Mouse (Mus musculus) layer of hippocampus, adult 8-10 months (tissue): ENCODE data around the gene Bcl2l11. TPM values are rescaled to one million over a fixed set of nuclear protein-coding genes. Genes with fewer than 3 reads are reported as not detected.

Experiments used
- DNase-seq, 2 experiments: peaks; one replicate each; pipeline ENCODE4 v3.0.0; 2022; ENCODE audit warnings: low spot score in 2 of 2
- total RNA-seq, 4 experiments: library from RNA; stranded (reverse); gene quantifications; 2 replicates each; pipeline ENCODE4 v1.2.4; 2022

The Bcl2l11 gene
- total RNA-seq, 4 experiments from 2014 or later: 5.1 to 8.1 (median 6.5) TPM

DNA sequence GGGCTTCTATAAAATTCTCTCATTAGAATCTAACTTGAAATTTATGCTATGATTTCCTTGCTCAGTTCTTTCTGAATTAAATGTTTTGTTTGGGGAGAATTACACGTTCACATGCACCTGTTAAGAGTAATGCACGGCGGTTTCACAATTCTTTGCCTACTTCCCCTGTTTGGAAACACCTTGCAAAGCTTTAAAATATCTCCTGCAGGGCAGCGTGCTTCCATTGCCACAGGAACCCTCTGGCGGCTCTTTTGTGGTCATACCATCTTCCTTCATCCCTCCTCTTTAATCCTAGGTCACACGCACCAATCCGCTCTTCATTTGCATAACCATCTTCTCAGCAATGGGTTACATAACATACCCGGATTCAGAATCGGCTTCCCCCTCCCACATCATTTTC lies 14.3 kb upstream of the Bcl2l11 start:
- no peak for DNase-seq

DNA sequence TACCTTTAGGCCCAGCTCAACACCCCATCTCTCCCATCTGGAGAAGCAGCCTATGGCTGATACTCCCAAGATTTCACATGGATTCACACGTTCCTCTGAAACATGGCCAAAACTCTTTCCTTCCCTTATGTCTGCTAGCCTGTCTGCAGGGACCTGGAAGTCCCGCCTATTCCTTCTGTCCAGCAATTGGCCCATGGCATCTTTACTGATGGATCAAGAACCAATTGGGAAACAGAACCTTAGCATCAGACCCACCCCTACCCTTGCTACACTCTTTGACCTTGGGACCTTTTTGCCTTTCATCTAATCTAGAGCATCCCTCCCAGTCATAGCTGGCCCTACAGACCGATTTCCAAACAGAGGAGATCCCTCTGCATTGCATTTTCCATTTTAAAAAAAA lies 11.2 kb upstream of the Bcl2l11 start:
- no peak for DNase-seq

DNA sequence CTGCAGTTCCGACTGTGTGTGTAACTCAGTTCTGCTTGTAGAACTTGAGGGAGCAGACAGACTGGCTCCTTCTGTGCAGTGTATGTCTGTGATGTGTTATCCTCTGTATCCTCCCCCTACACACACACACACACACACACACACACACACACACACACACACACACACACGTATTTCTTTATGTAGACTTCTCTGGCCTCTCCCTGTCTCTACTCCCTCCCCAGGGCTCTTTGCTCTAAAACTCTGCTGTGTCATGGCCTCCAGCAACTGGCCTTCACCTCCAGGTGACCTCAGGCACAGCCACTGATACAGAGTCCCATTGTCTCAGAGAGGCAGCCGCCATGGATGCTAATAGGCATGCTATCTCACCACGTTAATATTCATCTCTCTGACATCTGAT lies 10.3 kb upstream of the Bcl2l11 start:
- DNase-seq: no peak

DNA sequence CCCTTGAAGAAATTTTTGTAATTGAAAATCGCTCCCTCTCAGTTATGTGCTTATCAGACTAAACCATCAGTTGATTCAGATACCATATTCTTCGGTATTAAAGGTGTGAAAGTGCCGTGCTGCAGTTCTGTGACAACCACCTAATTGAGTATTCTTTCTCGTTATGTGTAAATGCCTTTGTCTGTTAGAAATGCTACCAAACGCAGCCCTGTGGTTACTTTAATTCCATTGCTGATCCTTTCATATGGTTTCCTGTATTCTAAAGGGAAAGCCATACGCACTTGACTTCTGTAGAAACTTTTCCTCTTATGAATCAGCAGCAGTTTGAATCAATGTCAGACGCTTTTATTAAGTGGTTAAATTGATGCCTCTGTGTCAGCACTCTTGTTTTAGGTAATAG lies 8.2 kb upstream of the Bcl2l11 start:
- no peak for DNase-seq

DNA sequence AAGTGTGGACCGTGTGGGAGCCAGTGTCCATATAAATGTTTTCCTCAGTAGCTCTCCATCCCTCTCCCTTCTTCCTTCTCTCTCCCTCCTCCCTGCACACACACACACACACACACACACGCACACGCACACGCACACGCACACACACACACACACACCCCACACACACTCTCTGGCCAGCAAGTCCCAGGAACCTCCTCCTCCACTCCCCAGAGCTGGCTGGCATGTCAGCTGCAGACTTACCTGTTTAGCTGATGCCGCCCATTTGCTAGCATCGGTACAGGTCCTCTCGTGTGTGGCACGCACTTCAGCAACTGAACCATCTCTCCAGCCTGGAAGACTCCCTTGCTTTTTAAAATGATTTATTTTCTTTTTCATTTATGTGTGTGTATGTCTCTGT lies 6.9 kb upstream of the Bcl2l11 start:
- no peak for DNase-seq

DNA sequence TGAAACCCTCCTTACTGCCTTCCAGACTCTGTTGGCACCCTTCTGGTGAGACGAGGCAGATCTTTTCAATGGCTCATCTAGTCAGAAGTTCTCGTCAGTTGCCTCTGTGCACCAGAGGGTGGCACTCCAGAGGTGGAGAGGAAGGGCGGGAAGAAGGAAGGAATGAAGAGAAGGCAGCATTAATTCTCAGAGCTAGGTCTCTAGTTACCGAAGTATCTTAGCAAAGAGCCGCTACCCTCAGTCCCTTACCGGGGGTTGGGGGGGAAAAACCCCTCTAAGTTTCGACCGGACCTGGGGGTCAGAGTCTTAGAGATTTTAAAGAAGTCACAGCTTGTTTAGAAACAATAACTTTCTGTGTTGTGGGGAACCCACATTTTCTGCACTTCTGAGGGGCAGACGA lies 3.3 kb upstream of the Bcl2l11 start:
- no peak for DNase-seq

DNA sequence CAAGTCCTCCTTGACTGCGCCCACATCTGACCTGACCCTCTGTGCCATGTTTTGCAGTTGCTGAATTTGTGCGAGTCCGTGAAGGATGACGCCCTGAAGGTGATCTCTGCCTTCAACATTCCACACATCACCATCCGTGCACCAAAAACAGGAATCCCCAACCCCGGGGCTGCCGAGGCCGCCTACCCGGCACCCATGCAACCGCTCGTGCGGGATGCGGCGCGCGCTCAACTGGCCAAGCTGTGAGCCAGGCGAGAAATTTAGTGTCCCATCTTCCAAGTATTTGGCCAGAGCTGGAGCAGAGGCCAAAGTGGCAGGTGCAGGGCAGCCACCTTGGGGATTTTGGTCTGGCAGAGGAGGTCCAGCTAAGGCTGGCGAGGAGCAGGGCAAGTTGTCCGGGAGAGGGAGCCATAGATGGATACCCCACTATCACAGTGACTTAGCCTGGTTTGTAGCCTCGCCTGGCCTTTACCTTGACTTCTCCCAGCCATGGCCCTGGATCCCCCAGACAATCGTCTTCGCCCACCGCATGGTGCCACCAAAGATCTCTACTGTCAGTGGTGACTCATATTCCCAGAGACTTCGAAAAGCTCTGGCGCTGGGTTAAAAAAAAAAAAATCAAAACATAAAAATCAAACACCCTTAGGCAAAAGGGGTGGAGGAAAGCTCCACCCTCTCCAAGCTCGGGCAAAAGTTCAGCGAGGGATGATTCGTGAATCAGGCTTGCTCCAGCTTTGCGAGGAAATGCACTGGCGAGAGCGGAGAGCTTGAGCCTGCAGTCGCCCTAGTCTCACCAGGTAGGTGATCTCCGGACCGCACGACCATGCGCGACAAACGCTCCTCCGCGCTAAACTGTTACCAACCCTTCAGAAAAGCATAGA lies 2.7 kb upstream of the Bcl2l11 start:
- no peak for DNase-seq

DNA sequence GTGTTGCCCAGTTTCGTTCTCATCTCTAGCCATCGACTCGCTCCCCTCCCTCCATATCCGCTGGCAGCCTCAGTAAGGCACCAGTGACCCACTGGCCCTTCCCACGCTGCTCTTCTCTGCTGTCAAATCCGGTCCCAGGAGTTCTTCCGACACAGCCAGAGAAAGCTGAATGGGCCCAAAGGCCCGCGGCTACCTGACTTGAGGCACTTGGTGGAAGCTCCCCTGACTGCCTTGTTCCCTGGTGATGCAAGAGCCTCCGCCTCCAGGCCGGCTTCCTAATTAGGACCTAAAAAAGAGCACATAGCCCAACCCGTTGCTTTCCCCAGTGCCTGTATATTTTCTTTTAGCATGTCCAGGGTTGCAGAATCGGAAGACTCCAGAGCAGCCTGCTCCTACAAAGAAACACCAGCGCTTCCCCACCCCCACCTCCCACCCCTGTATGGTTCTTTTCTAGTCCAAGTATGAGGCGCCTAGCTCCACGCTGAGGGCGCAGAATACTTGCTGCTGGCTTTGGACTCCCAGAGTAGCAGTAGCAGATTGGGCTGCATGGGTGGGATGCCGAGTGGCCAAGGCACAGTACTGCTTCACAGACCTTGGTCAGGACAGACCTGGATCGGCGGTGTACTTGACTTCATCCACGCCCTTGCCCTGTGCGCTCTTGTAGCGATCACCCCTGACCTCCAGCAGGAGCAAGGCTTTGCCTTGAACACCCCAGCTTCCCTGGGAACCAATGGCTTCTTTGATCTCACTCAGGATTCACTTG lies 1.7 kb upstream of the Bcl2l11 start:
- DNase-seq: no peak

DNA sequence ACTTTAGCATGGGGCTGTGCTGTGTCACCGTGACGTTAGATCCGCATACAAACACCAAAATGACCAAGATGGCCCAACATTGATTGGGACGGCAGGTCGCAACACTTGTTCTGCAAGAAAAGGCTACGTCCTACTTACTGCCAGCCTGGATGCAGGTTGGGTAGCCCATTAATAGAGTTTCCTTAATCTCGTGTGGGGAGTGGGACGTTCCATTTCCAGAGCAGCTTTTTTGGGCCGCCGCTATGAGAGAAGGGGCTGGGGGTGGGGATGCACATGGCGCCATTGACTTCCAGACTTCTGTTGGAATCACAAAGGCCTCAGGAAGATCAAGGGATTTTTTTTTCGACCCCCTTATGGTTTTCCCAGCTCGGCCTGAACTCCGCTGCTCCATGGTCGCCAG lies 1.1 kb upstream of the Bcl2l11 start:
- DNase-seq: no peak

DNA sequence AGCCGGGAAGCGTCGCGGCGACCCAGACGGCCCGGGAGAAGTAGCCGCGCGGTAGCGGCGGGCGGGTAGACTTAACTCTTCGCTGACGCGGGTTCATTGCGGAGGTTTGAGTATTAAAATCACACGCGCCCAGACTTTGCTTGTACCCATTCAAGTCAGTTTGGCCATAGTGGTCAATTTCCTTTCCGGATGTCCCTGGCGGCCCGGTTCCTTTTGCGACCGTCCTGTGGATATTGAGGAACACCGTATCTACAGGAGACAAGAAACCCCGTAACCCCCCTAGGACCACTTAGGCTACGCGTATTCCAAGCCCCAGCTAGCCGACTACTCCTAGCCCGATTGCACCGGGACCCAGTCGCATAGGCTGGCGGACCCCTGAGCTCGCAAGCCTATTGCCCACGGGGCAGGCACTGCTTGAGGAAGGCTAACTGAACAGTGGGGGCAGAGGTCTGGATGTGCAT lies 783 bp downstream of the Bcl2l11 start:
- no peak for DNase-seq

DNA sequence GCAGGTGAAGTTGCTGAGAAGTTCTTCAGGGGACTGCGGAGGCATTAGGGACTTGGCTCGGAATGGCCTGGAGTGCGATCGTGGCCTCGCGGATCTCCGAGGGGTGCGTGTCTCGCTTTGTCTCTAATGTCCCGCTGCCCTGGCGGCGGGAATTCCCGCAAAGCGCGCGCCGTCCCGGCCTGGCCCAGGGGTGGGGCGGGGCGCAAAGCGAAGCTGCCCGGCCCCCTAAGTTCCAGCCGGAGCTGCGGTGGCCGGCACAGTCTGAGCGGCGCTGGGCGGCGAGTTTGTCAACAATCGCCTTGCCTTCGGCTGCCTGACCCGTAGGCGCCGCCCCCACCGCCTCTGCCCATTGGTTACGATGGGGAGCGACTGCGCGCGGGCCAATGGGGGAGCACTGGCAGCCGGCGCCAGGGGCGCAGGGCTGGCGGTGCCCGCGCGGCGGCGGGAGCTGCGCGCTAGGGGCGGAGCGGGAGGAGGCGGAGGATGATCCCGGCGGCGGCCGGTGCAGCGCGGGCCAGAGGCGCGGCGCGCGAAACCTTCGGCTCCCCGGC lies 1.4 kb downstream of the Bcl2l11 start:
- peak; percentile 82 to 84 for DNase-seq

DNA sequence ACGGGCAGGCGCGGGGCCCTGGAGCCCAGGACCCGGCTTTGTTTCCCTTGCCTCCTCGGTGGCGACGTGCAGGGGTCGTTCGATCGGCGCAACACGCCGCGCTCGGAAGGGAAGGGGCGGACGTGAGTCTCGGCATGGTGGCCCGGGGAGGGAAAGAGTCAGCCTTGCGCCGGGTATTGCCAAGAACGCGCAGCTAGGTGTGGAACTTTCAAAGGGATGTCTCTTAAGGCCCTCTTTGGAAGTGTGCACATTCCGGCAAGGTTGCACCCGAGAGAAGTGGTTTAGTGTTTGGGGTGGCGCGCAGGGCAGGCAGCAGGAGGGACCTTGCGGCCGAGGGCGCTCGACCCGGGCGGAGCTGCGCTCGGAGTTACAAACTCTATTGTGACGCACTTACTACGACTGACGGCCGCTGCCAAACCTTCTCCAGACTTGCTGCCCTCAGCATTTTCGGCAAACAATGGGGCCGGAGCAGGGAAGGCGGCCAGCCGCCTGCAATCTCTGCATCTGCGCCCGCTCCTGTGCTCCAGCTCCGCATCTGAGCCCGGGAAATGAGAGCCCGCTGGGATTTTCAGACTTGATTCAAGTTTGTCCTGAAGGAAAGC lies 2.0 kb downstream of the Bcl2l11 start:
- peak; percentile 37 to 52 for DNase-seq

DNA sequence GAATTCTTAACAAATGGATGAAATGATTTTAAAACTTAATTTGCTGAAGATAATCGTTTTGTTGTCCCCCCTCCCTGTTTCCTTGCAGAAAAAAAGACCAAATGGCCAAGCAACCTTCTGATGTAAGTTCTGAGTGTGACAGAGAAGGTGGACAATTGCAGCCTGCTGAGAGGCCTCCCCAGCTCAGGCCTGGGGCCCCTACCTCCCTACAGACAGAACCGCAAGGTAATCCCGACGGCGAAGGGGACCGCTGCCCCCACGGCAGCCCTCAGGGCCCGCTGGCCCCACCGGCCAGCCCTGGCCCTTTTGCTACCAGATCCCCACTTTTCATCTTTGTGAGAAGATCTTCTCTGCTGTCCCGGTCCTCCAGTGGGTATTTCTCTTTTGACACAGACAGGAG lies 2.7 kb downstream of the Bcl2l11 start:
- DNase-seq: no peak

DNA sequence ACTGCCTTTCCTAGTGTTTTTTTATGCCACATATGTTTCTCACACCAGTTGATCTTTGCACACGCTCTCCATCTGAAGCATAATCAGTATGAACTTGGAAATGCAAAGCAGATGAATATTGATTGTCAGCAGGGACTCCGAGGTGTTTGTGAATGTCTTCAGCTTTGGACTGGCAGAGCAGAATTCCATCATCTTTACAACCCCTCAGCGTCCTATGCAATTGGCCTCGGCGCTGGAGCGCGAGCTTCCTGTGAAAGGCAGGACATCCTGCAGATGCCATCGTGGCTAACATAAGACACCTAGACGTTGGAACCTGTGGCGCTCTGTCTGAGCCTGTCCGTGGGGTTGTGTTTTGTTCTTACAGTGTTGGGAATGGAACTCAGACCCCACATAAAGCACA lies 5.7 kb downstream of the Bcl2l11 start:
- no peak for DNase-seq

DNA sequence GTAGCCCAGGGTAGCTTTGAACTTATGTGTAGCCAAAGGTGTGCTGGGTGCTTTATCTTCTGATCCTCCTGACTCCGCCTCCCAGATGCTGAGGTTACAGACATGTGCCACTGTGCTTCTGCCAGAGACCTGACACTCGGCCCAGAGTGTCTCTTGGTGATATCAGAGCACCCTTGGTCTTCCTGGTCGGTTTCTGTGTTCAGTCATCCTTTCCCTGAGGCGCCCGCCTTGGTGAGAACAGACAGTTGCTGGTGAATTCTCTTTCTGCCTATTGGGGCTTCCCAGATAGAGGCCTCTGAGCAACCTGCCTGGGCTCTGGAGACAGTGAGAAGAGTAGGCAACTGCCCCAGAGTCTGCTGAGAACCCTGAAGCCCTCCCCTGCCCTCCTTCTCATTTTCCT lies 6.8 kb downstream of the Bcl2l11 start:
- DNase-seq: no peak

DNA sequence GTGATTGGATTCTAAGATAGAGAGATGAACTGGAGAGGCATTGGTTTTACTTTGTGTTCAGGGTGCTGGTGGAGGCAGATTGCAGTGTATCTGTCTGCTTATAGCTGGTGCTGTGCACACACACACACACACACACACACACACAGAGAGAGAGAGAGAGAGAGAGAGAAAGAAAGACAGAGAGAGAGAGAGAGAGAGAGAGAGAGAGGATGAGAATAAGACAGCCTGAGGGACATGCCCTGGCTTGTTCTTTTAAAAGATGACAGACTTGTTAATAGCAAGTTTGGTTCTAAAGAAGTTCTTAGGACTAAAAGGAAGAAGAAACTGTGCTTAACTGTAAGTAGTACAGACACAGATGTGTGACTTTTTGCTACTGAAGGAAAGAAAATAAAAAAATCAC lies 8.0 kb downstream of the Bcl2l11 start:
- no peak for DNase-seq

DNA sequence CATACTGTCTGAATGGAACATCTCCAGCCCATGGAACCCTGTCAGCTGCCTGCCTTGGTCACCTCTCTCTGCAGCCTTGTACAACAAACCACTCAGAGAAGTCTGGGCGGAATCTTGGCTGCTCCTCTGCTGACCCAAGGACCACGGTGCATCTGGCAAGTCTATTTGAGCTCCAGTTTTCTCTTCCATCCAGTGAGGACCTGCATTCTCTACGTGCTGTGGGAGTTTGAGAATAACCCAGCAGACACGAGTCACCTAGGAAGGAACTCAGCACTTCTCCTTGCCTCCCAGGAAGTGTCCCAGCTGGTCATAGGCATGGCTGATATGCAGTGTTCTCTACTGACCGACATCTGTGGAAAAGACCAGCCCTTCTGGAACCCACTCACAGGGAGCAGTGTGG lies 8.6 kb downstream of the Bcl2l11 start:
- DNase-seq: no peak

DNA sequence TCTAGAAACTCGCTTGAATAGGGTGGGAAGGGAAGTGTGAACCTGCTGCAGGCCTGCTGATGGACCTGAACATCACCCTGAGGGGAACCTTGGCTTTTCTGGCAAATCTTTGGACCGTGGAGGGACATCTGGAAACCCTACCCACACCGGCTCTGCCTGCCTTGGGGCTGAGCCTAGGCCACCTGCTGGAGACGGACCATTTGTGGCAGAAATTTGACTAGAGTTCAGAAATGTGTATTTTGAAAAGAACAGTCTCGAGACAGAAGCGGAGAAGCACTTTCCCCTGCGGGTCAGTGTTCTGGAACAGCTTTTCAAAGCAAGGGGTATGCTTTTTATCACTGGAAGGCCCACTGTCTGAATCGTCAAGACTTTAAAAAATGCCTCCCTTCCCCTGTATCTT lies 9.1 kb downstream of the Bcl2l11 start:
- no peak for DNase-seq

DNA sequence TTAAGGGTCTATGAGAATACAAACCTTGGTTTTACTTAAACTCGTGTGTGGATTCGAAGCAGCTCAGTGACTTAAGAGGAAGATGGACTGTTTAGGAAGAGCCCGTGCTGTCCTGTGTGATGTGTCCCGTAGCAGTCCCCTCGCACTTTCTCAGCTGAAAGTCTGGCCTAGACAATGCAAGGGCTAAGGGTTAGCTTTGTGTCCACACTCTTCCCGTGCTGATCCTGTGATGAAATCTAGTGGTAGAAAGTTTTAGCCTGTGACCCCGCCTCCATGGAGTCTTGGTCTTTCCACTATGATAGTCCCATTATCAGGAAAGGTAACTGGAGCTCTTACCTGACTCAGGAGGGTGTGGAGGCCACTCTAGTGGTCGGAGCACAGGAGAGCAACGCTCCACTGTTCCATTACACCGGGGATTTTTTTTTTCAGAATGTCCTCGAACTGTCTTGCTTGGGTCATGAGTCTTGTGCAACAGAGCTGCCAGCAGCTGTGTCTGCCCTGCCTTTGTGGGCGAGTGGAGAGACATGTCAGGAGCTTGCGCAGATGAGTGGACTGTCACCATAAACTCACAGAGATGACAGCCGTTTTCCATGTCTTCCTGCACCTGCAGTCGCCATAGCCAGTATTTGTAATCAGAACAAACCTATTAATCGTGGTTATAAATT lies 11.1 kb downstream of the Bcl2l11 start:
- DNase-seq: no peak

DNA sequence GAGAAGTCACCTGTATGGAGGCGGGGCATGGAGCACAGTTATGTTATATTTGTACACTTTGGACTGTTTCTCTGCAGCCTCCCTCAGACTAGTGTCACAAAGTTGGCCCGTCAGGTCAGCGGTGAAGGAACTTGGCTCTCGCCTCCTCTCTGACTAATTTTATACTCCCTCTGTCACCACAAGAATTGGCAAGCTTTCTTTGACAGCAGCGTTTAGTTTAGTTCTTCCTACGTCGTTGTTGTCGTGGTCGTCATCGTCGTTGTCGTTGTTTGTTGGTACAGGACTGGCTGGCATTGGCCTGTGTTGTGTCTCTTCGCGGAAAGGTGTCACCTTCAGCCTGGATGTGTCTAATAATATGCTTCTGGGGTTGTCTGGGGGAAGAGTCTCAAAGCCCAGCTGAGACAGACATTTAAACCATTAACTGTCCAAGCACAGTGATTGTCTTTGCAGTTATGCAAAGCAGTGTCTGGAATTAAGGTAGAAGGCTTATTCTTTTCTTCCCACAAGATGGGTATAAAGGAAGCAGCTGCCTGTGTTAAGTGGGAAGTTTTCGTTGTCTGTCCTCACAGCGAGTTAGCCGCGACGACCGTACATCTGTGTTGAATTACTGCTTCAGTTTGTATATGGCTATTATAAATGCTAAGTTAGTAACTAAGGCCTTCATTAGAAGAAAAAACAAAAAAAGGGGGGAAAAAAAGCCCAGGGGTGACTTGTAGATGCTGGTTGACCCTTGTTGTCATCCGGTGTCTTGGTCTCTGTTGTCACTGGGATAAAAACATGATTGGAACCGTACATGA lies 11.8 kb downstream of the Bcl2l11 start:
- no peak for DNase-seq

DNA sequence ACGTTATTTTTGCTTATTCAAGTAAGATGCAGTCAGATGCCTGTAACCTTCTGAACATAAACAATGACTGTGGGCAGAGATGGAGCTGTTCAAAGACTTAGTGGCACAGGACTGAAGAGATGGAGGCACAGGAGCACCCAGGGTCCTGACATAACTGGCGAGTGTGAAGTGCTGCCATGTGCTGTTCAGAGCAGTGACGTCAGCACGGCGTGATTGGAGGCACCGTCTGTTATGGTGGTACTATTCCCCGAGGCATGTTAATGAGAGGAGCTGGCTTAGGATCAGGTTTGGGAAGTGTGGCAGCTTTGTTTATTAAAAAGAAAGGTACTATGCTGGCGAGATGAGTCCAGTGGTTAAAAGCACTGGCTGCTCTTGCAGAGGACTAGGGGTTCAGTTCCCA lies 13.1 kb downstream of the Bcl2l11 start:
- no peak for DNase-seq
